Mouse (Mus musculus): ENCODE data around the gene Pcdh15. TPM values are rescaled to one million over a fixed set of nuclear protein-coding genes. Genes with fewer than 3 reads are reported as not detected.

Pcdh15 gene
- polyA plus RNA-seq, 1 experiment, result not detected

- Histone ChIP-seq H3K36me3 (ENCODE audit: control insufficient read depth, insufficient read depth, low read length, poor library complexity, severe bottlenecking) (no peaks in the 10 kb centered on the region), H3K4me1 (ENCODE audit: control insufficient read depth, insufficient read depth, low read length) (no peaks in the 10 kb centered on the region), H3K27me3 (ENCODE audit: control insufficient read depth, insufficient read depth, low read length, poor library complexity, severe bottlenecking) (no peaks in the 10 kb centered on the region), H3K9ac (ENCODE audit: low read depth, poor library complexity, severe bottlenecking) (no peak overlapping the region), H3K9me3 (replicated peaks; ENCODE audit: control insufficient read depth, insufficient read depth, low read length, poor library complexity, severe bottlenecking) (no peaks in the 10 kb centered on the region), H3K27ac (ENCODE audit: insufficient read depth, low read length) (no peak overlapping the region), H3K4me3 (ENCODE audit: low read depth, low read length) (no peak overlapping the region)
- TF ChIP-seq POLR2A (IDR thresholded peaks at IDR 0.05; ENCODE audit: insufficient read depth, low read length) (no peak), CTCF (IDR thresholded peaks at IDR 0.05; ENCODE audit: low read depth, low read length) (no peak), EP300 (IDR thresholded peaks at IDR 0.05; ENCODE audit: insufficient read depth, low read depth, low read length) (no peak)
These were observed 833.0 kb downstream of the Pcdh15 start for GRCm38 (mm10) chr10:73931996-73932679.

DNA sequence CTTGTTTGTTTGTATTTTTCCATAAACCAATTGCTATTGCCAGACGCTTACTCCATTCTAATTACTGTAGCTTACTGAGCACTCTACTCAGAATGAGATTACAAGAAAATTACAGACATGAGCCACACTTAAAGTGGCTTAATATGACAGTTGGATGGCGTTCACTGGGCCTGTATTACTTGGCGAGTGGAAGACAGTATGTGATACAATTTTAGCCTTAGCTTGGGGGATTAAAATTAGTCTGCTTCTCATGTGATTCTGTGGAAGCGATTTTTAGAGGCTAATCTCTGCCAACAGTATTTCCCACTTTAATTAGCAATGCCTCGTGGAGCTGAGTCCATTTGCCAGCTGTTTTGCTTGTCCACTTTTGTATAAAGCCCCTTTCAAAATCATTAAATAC, 837.0 kb downstream of the Pcdh15 start:
- H3K9ac ChIP-seq (ENCODE audit: low read depth, poor library complexity, severe bottlenecking), result no peak overlapping the region
- H3K27me3 ChIP-seq (ENCODE audit: control insufficient read depth, insufficient read depth, low read length, poor library complexity, severe bottlenecking), result no peaks in the 10 kb centered on the region
- no peak overlapping the region for H3K4me3 ChIP-seq (ENCODE audit: low read depth, low read length)
- TF ChIP-seq CTCF (IDR thresholded peaks at IDR 0.05; ENCODE audit: low read depth, low read length) (no peak), POLR2A (IDR thresholded peaks at IDR 0.05; ENCODE audit: insufficient read depth, low read length) (no peak), EP300 (IDR thresholded peaks at IDR 0.05; ENCODE audit: insufficient read depth, low read depth, low read length) (no peak)
- H3K4me1 ChIP-seq (ENCODE audit: control insufficient read depth, insufficient read depth, low read length), result no peaks in the 10 kb centered on the region
- H3K36me3 ChIP-seq (ENCODE audit: control insufficient read depth, insufficient read depth, low read length, poor library complexity, severe bottlenecking), result no peaks in the 10 kb centered on the region
- H3K27ac ChIP-seq (ENCODE audit: insufficient read depth, low read length), result no peak overlapping the region
- no peaks in the 10 kb centered on the region for H3K9me3 ChIP-seq (replicated peaks; ENCODE audit: control insufficient read depth, insufficient read depth, low read length, poor library complexity, severe bottlenecking)

DNA sequence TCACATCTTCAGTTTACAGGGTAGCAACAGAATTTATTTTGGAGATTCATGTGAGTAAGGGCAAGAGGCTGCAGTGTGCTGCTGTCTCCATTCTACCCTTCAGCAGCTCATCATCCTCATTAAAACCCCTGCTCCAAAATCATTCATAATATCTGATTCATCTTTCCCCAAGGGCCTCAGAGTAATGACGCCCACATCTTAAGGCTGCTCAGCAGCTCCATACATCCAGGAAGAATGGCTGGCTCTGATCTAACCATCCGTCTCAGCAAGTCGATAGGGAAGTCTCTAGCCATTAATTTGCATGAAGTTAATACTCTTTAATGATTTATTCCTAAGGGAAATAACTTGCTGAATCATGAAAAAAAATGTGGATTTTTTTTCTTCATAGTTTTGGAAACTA, 839.8 kb downstream of the Pcdh15 start:
- Histone ChIP-seq H3K4me3 (ENCODE audit: low read depth, low read length) (no peak overlapping the region), H3K27me3 (ENCODE audit: control insufficient read depth, insufficient read depth, low read length, poor library complexity, severe bottlenecking) (no peaks in the 10 kb centered on the region), H3K27ac (ENCODE audit: insufficient read depth, low read length) (no peak overlapping the region), H3K36me3 (ENCODE audit: control insufficient read depth, insufficient read depth, low read length, poor library complexity, severe bottlenecking) (no peaks in the 10 kb centered on the region), H3K4me1 (ENCODE audit: control insufficient read depth, insufficient read depth, low read length) (no peaks in the 10 kb centered on the region), H3K9me3 (replicated peaks; ENCODE audit: control insufficient read depth, insufficient read depth, low read length, poor library complexity, severe bottlenecking) (no peaks in the 10 kb centered on the region), H3K9ac (ENCODE audit: low read depth, poor library complexity, severe bottlenecking) (no peak overlapping the region)
- TF ChIP-seq EP300 (IDR thresholded peaks at IDR 0.05; ENCODE audit: insufficient read depth, low read depth, low read length) (no peak), POLR2A (IDR thresholded peaks at IDR 0.05; ENCODE audit: insufficient read depth, low read length) (no peak), CTCF (IDR thresholded peaks at IDR 0.05; ENCODE audit: low read depth, low read length) (no peak)

DNA sequence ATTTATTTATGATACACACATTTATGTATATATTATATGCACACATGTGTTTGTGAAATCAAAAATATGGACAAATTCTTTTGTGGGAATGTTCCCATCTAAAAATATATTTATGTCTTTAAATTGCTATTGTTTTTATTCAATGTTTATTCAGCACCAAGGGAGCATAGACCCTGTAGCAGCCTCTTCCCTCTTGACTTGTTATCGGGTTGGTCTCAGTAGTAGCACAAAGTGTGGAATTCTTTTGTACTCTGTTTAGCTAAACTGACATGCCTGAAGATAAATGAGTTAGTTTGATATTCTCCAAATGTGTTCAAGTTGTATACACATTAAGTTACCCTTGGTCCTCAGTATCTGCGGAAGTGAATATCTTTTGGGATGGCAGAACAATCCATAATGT, 848.7 kb downstream of the Pcdh15 start:
- H3K9me3 ChIP-seq (replicated peaks; ENCODE audit: control insufficient read depth, insufficient read depth, low read length, poor library complexity, severe bottlenecking), result no peaks in the 10 kb centered on the region
- H3K4me3 ChIP-seq (ENCODE audit: low read depth, low read length), result no peak overlapping the region
- no peaks in the 10 kb centered on the region for H3K27me3 ChIP-seq (ENCODE audit: control insufficient read depth, insufficient read depth, low read length, poor library complexity, severe bottlenecking)
- no peaks in the 10 kb centered on the region for H3K36me3 ChIP-seq (ENCODE audit: control insufficient read depth, insufficient read depth, low read length, poor library complexity, severe bottlenecking)
- no peak for TF ChIP-seq CTCF (IDR thresholded peaks at IDR 0.05; ENCODE audit: low read depth, low read length)
- no peak for TF ChIP-seq POLR2A (IDR thresholded peaks at IDR 0.05; ENCODE audit: insufficient read depth, low read length)
- no peak overlapping the region for H3K9ac ChIP-seq (ENCODE audit: low read depth, poor library complexity, severe bottlenecking)
- no peaks in the 10 kb centered on the region for H3K4me1 ChIP-seq (ENCODE audit: control insufficient read depth, insufficient read depth, low read length)
- H3K27ac ChIP-seq (ENCODE audit: insufficient read depth, low read length), result no peak overlapping the region

GRCm38 (mm10) chr10:73953362-73953761, 854.2 kb downstream of the Pcdh15 start:
- no peaks in the 10 kb centered on the region for H3K27me3 ChIP-seq (ENCODE audit: control insufficient read depth, insufficient read depth, low read length, poor library complexity, severe bottlenecking)
- H3K4me1 ChIP-seq (ENCODE audit: control insufficient read depth, insufficient read depth, low read length), result no peaks in the 10 kb centered on the region
- H3K9ac ChIP-seq (ENCODE audit: low read depth, poor library complexity, severe bottlenecking), result no peak overlapping the region
- H3K9me3 ChIP-seq (replicated peaks; ENCODE audit: control insufficient read depth, insufficient read depth, low read length, poor library complexity, severe bottlenecking), result no peaks in the 10 kb centered on the region
- no peak overlapping the region for H3K27ac ChIP-seq (ENCODE audit: insufficient read depth, low read length)
- H3K4me3 ChIP-seq (ENCODE audit: low read depth, low read length), result no peak overlapping the region
- H3K36me3 ChIP-seq (ENCODE audit: control insufficient read depth, insufficient read depth, low read length, poor library complexity, severe bottlenecking), result no peaks in the 10 kb centered on the region
- TF ChIP-seq EP300 (IDR thresholded peaks at IDR 0.05; ENCODE audit: insufficient read depth, low read depth, low read length), result no peak
- no peak for TF ChIP-seq CTCF (IDR thresholded peaks at IDR 0.05; ENCODE audit: low read depth, low read length)
- TF ChIP-seq POLR2A (IDR thresholded peaks at IDR 0.05; ENCODE audit: insufficient read depth, low read length), result no peak

GRCm38 (mm10) chr10:73984057-73984456, 884.9 kb downstream of the Pcdh15 start:
- Histone ChIP-seq H3K4me3 (ENCODE audit: low read depth, low read length) (no peak overlapping the region), H3K27ac (ENCODE audit: insufficient read depth, low read length) (no peak overlapping the region), H3K36me3 (ENCODE audit: control insufficient read depth, insufficient read depth, low read length, poor library complexity, severe bottlenecking) (no peaks in the 10 kb centered on the region), H3K9ac (ENCODE audit: low read depth, poor library complexity, severe bottlenecking) (no peak overlapping the region), H3K9me3 (replicated peaks; ENCODE audit: control insufficient read depth, insufficient read depth, low read length, poor library complexity, severe bottlenecking) (no peaks in the 10 kb centered on the region), H3K4me1 (ENCODE audit: control insufficient read depth, insufficient read depth, low read length) (no peaks in the 10 kb centered on the region), H3K27me3 (ENCODE audit: control insufficient read depth, insufficient read depth, low read length, poor library complexity, severe bottlenecking) (no peaks in the 10 kb centered on the region)
- TF ChIP-seq POLR2A (IDR thresholded peaks at IDR 0.05; ENCODE audit: insufficient read depth, low read length) (no peak), CTCF (IDR thresholded peaks at IDR 0.05; ENCODE audit: low read depth, low read length) (no peak), EP300 (IDR thresholded peaks at IDR 0.05; ENCODE audit: insufficient read depth, low read depth, low read length) (no peak)

Measured in ES-Bruce4 (cell line).